Mouse (Mus musculus) neural tube, embryonic 14.5 days (tissue): Measurements from ENCODE around the gene Arf3. TPM values are rescaled to one million over a fixed set of nuclear protein-coding genes. Genes with fewer than 3 reads are reported as not detected.
"Not testable (repeated sequence)": the region's sequence is repeated elsewhere in the genome, so short reads cannot be mapped to it uniquely, and the experiment has no call there.

Experiments
- ATAC-seq: fragments of 200-750 bp; cut with Nextera tagmentation; 2 replicates; pipeline ENCODE4 v1.8.0; 2017; ENCODE audit warnings: low read depth, mild to moderate bottlenecking, moderate TSS enrichment, moderate library complexity
- H3K27ac ChIP-seq: fragments of 300-500 bp; sonication (generic); 2 replicates; pipeline ENCODE4 v1.5.1; 2014; ENCODE audit warnings: low read depth, mild to moderate bottlenecking, control low read depth, low read length, moderate library complexity, mixed read lengths
- H3K27me3 ChIP-seq: fragments of 300-500 bp; sonication (generic); 2 replicates; pipeline ENCODE4 v1.6.1; 2014; ENCODE audit warnings: low read length; ENCODE audit not compliant: control insufficient read depth, insufficient read depth
- H3K36me3 ChIP-seq: fragments of 300-500 bp; sonication (generic); 2 replicates; pipeline ENCODE4 v1.6.1; 2014; ENCODE audit warnings: low read length, mixed read lengths; ENCODE audit not compliant: control insufficient read depth, insufficient read depth
- H3K4me1 ChIP-seq: fragments of 300-500 bp; sonication (generic); 2 replicates; pipeline ENCODE4 v1.6.1; 2014; ENCODE audit warnings: low read length; ENCODE audit not compliant: control insufficient read depth, insufficient read depth
- H3K4me2 ChIP-seq: fragments of 300-500 bp; sonication (generic); 2 replicates; pipeline ENCODE4 v1.6.1; 2014; ENCODE audit warnings: mild to moderate bottlenecking, low read depth, low read length, control low read depth
- H3K4me3 ChIP-seq: fragments of 300-500 bp; sonication (generic); 2 replicates; pipeline ENCODE4 v1.5.1; 2014; ENCODE audit warnings: low read depth, low read length, control low read depth, mixed read lengths
- H3K9ac ChIP-seq: fragments of 300-500 bp; sonication (generic); replicated peaks from 2 replicates; pipeline ENCODE4 v1.6.1; 2014; ENCODE audit warnings: low read depth, mild to moderate bottlenecking, control low read depth, low read length, mixed read lengths
- H3K9me3 ChIP-seq: fragments of 300-500 bp; sonication (generic); 2 replicates; pipeline ENCODE4 v1.6.1; 2016; ENCODE audit warnings: low read length; ENCODE audit not compliant: control insufficient read depth
- WGBS: fragments of 180-500 bp; shearing (Covaris S2); extraction: QIAGEN DNeasy Blood & Tissue Kit; methylation state at CpG from one replicate; pipeline ENCODE4 v1.1.7; 2014; 5-methylcytosine and 5-hydroxymethylcytosine counted together
- polyA plus RNA-seq: library from polyadenylated mRNA; unstranded; fragments of >200 nt; fragmentation: Nextera tagmentation; extraction: Ambion mirVana; gene quantifications from 2 replicates; pipeline ENCODE4 v1.2.1, GENCODE M21; 2014

Arf3 gene
- polyA plus RNA-seq, 1 experiment from 2014 or later: 66.3 TPM

GRCm38 (mm10) chr15:98747296-98747695 is 15.7 kb downstream of the Arf3 start:
- 87% methylated on average over 6 of the region's 6 CpGs for WGBS
- ATAC-seq: no peak
- no peaks in the 10 kb centered on the region for H3K27me3 ChIP-seq
- H3K4me2 ChIP-seq: no peak overlapping the region
- H3K4me3 ChIP-seq: no peak overlapping the region
- no peaks in the 10 kb centered on the region for H3K36me3 ChIP-seq
- H3K27ac ChIP-seq: no peak overlapping the region
- H3K4me1 ChIP-seq: peaks cover 6% of the 10 kb centered on the region; the same call in 1 of the 2 replicates
- no peaks in the 10 kb centered on the region for H3K9me3 ChIP-seq
- H3K9ac ChIP-seq: no peak overlapping the region

GRCm38 (mm10) chr15:98746344-98746965 is 16.6 kb downstream of the Arf3 start:
- no peak for ATAC-seq
- WGBS: 90% methylated on average over 10 of the region's 10 CpGs

GRCm38 (mm10) chr15:98743863-98744262 is 19.2 kb downstream of the Arf3 start:
- H3K27me3 ChIP-seq, H3K4me1 ChIP-seq, H3K4me2 ChIP-seq, H3K4me3 ChIP-seq, ATAC-seq, H3K27ac ChIP-seq, H3K9me3 ChIP-seq, H3K9ac ChIP-seq: not testable (repeated sequence)
- WGBS: 97% methylated on average over 3 of the region's 3 CpGs
- peaks cover 28% of the 10 kb centered on the region for H3K36me3 ChIP-seq

More at GRCm38 (mm10) chr15:98746344-98746965, 16.6 kb downstream of the Arf3 start:
- Histone ChIP-seq H3K4me1 (peaks cover 6% of the 10 kb centered on the region; the same call in 1 of the 2 replicates), H3K27me3 (no peaks in the 10 kb centered on the region), H3K4me3 (no peak overlapping the region), H3K9me3 (no peaks in the 10 kb centered on the region), H3K27ac (no peak overlapping the region), H3K36me3 (0 out of 2 replicates have a peak, but pooled peaks cover 4% of the 10 kb centered on the region), H3K9ac (no peak overlapping the region), H3K4me2 (no peak overlapping the region)

- H3K4me2 ChIP-seq: no peak overlapping the region
- peaks cover 33% of the 10 kb centered on the region for H3K36me3 ChIP-seq
- ATAC-seq: no peak
- peaks cover 1% of the 10 kb centered on the region; the same call in 1 of the 2 replicates for H3K4me1 ChIP-seq
- 90% methylated on average over 8 of the region's 8 CpGs for WGBS
- no peak overlapping the region for H3K27ac ChIP-seq
- H3K9me3 ChIP-seq: no peaks in the 10 kb centered on the region
- no peak overlapping the region for H3K4me3 ChIP-seq
- no peak overlapping the region for H3K9ac ChIP-seq
- H3K27me3 ChIP-seq: no peaks in the 10 kb centered on the region
Observed at GRCm38 (mm10) chr15:98742766-98743428, 20.1 kb downstream of the Arf3 start.

- Histone ChIP-seq H3K36me3 (peaks cover 40% of the 10 kb centered on the region), H3K9ac (no peak overlapping the region), H3K9me3 (no peaks in the 10 kb centered on the region), H3K27ac (no peak overlapping the region), H3K4me3 (no peak overlapping the region), H3K4me2 (no peak overlapping the region), H3K4me1 (no peaks in the 10 kb centered on the region), H3K27me3 (no peaks in the 10 kb centered on the region)
- WGBS: 89% methylated on average over 8 of the region's 8 CpGs
- no peak for ATAC-seq
Observed at GRCm38 (mm10) chr15:98740219-98740618, 22.8 kb downstream of the Arf3 start.

DNA sequence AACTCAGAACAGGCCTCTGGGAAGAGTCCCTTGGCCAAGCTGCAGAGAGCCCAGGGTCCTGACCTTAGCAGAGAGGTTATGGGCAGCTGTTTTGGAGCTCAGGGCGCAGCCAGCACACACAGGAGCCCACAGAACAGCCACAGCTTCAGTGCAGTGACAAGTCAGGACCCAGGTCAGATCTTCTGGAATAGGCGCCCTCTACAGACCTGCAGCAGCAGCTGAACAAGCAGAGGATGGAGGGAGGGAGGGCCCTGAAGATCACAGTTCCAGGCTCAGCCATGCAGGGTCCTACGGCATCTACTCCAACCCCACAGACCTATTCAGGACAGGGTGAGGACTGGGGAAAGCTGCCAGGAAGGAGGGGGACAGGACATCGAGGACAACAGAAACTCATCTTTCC is 24.2 kb downstream of the Arf3 start:
- H3K4me3 ChIP-seq: no peak overlapping the region
- H3K27ac ChIP-seq: no peak overlapping the region
- no peak overlapping the region for H3K4me2 ChIP-seq
- H3K36me3 ChIP-seq: peaks cover 40% of the 10 kb centered on the region
- no peak for ATAC-seq
- H3K9ac ChIP-seq: no peak overlapping the region
- no peaks in the 10 kb centered on the region for H3K4me1 ChIP-seq
- H3K9me3 ChIP-seq: no peaks in the 10 kb centered on the region
- WGBS: 64% methylated on average over 4 of the region's 4 CpGs
- H3K27me3 ChIP-seq: no peaks in the 10 kb centered on the region

DNA sequence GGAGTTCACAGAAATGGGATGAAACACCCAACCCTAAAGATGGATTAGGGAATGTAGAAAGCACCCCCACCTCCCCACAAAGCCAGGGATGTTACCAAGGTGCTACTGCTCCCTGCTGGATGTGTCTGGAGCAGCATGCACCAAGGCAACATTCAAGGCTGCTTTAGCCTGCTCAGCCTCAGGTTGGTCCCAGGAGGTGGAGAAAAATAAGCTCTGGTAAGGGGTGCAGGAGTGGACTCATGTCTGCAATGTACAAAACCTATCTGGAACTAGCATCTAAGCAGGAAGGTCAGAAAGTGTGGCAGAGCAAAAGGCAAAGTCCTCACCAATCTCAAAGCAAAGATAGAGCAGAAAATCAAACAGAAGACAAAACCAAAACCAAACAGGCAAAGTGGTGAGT is 25.1 kb downstream of the Arf3 start:
- Histone ChIP-seq H3K27me3 (no peaks in the 10 kb centered on the region), H3K36me3 (peaks cover 40% of the 10 kb centered on the region), H3K9me3 (no peaks in the 10 kb centered on the region), H3K9ac (no peak overlapping the region), H3K4me2 (no peak overlapping the region), H3K4me1 (no peaks in the 10 kb centered on the region), H3K4me3 (no peak overlapping the region), H3K27ac (no peak overlapping the region)
- ATAC-seq: no peak

- H3K36me3 ChIP-seq: peaks cover 36% of the 10 kb centered on the region
- no peak for ATAC-seq
- WGBS: 88% methylated on average over 10 of the region's 10 CpGs
- no peaks in the 10 kb centered on the region for H3K27me3 ChIP-seq
- no peaks in the 10 kb centered on the region for H3K9me3 ChIP-seq
- H3K9ac ChIP-seq: no peak overlapping the region
- no peaks in the 10 kb centered on the region for H3K4me1 ChIP-seq
- no peak overlapping the region for H3K27ac ChIP-seq
- no peak overlapping the region for H3K4me3 ChIP-seq
- H3K4me2 ChIP-seq: no peak overlapping the region
Observed at GRCm38 (mm10) chr15:98736521-98736920, 26.5 kb downstream of the Arf3 start.

GRCm38 (mm10) chr15:98733976-98734566 is 28.9 kb downstream of the Arf3 start:
- Histone ChIP-seq H3K27ac (no peak overlapping the region), H3K4me3 (no peak overlapping the region), H3K4me2 (no peak overlapping the region), H3K9ac (no peak overlapping the region), H3K27me3 (no peaks in the 10 kb centered on the region), H3K9me3 (no peaks in the 10 kb centered on the region), H3K4me1 (no peaks in the 10 kb centered on the region), H3K36me3 (peaks cover 13% of the 10 kb centered on the region)
- 95% methylated on average over 5 of the region's 5 CpGs for WGBS
- no peak for ATAC-seq
